Mouse (Mus musculus) embryonic facial prominence, embryonic 12.5 days (tissue): ENCODE measurements around the gene Ifitm10. TPM values are rescaled to one million over a fixed set of nuclear protein-coding genes. Genes with fewer than 3 reads are reported as not detected.
A peak's percentile ranks its signal among the peaks of the same experiment; 100 is the strongest.

ENCODE experiments used
- ATAC-seq: fragments of 200-750 bp; cut with Nextera tagmentation; 2 replicates; pipeline ENCODE4 v1.8.0; 2017; ENCODE audit not compliant: insufficient number of reproducible peaks, insufficient read depth, low FRiP score, low TSS enrichment
- H3K27ac ChIP-seq: fragments of 300-500 bp; sonication (generic); 2 replicates; pipeline ENCODE4 v1.5.1; 2016; ENCODE audit warnings: mild to moderate bottlenecking
- H3K27me3 ChIP-seq: fragments of 300-500 bp; sonication (generic); 2 replicates; pipeline ENCODE4 v1.6.1; 2016; ENCODE audit warnings: mild to moderate bottlenecking, moderate library complexity
- H3K36me3 ChIP-seq: fragments of 300-500 bp; sonication (generic); 2 replicates; pipeline ENCODE4 v1.6.1; 2016; ENCODE audit warnings: mild to moderate bottlenecking
- H3K4me1 ChIP-seq: fragments of 300-500 bp; sonication (generic); 2 replicates; pipeline ENCODE4 v1.6.1; 2016
- H3K4me2 ChIP-seq: fragments of 300-500 bp; sonication (generic); replicated peaks from 2 replicates; pipeline ENCODE4 v1.6.1; 2016; ENCODE audit warnings: mild to moderate bottlenecking, moderate library complexity
- H3K4me3 ChIP-seq: fragments of 300-500 bp; sonication (generic); 2 replicates; pipeline ENCODE4 v1.5.1; 2016; ENCODE audit warnings: mild to moderate bottlenecking
- H3K9ac ChIP-seq: fragments of 300-500 bp; sonication (generic); 2 replicates; pipeline ENCODE4 v1.6.1; 2016; ENCODE audit warnings: mild to moderate bottlenecking, moderate library complexity
- H3K9me3 ChIP-seq: fragments of 300-500 bp; sonication (generic); 2 replicates; pipeline ENCODE4 v1.6.1; 2016; ENCODE audit warnings: mild to moderate bottlenecking, moderate library complexity
- WGBS: fragments of 180-500 bp; shearing (Covaris S2); methylation state at CpG from one replicate; pipeline ENCODE4 v1.1.7; 2016; 5-methylcytosine and 5-hydroxymethylcytosine counted together
- polyA plus RNA-seq: library from polyadenylated mRNA; unstranded; fragments of >200 nt; fragmentation: Nextera tagmentation; extraction: Ambion mirVana; gene quantifications from 2 replicates; pipeline ENCODE4 v1.2.1, GENCODE M21; 2016

Gene Ifitm10
- polyA plus RNA-seq, 1 experiment from 2014 or later, result 2.3 TPM

GRCm38 (mm10) chr7:142403591-142403990 lies 30.0 kb upstream of the Ifitm10 start:
- H3K4me3 ChIP-seq, result no peak overlapping the region
- H3K4me2 ChIP-seq, result no peak overlapping the region
- 78% methylated on average over 4 of the region's 4 CpGs for WGBS
- H3K27ac ChIP-seq, result no peak overlapping the region
- no peak for ATAC-seq
- H3K36me3 ChIP-seq, result no peaks in the 10 kb centered on the region
- no peaks in the 10 kb centered on the region for H3K27me3 ChIP-seq
- peaks cover 11% of the 10 kb centered on the region for H3K4me1 ChIP-seq
- H3K9ac ChIP-seq, result no peak overlapping the region
- no peaks in the 10 kb centered on the region for H3K9me3 ChIP-seq

GRCm38 (mm10) chr7:142400750-142401142 lies 27.2 kb upstream of the Ifitm10 start:
- Histone ChIP-seq H3K27me3 (no peaks in the 10 kb centered on the region), H3K9ac (no peak overlapping the region), H3K36me3 (no peaks in the 10 kb centered on the region), H3K4me1 (peaks cover 11% of the 10 kb centered on the region), H3K4me3 (no peak overlapping the region), H3K4me2 (no peak overlapping the region), H3K9me3 (no peaks in the 10 kb centered on the region), H3K27ac (0 out of 2 replicates have a peak overlapping the region, but pooled peaks have one; percentile 6)
- 41% methylated on average over 7 of the region's 7 CpGs for WGBS
- ATAC-seq, result peak; percentile 73; the same call in 1 of the 2 replicates

GRCm38 (mm10) chr7:142400112-142400749 lies 26.7 kb upstream of the Ifitm10 start:
- H3K27me3 ChIP-seq, result no peaks in the 10 kb centered on the region
- no peaks in the 10 kb centered on the region for H3K9me3 ChIP-seq
- H3K4me1 ChIP-seq, result peaks cover 11% of the 10 kb centered on the region
- ATAC-seq, result peak; percentile 43; the same call in 1 of the 2 replicates
- no peak overlapping the region for H3K9ac ChIP-seq
- 0 out of 2 replicates have a peak overlapping the region, but pooled peaks have one; percentile 6 for H3K27ac ChIP-seq
- H3K36me3 ChIP-seq, result no peaks in the 10 kb centered on the region
- no peak overlapping the region for H3K4me2 ChIP-seq
- no peak overlapping the region for H3K4me3 ChIP-seq
- WGBS, result 65% methylated on average over 7 of the region's 7 CpGs

- peaks cover 11% of the 10 kb centered on the region for H3K4me1 ChIP-seq
- H3K9ac ChIP-seq, result no peak overlapping the region
- no peak for ATAC-seq
- WGBS, result 71% methylated on average over 1 of the region's 1 CpGs
- H3K36me3 ChIP-seq, result no peaks in the 10 kb centered on the region
- H3K27ac ChIP-seq, result no peak overlapping the region
- H3K4me3 ChIP-seq, result no peak overlapping the region
- H3K27me3 ChIP-seq, result no peaks in the 10 kb centered on the region
- no peak overlapping the region for H3K4me2 ChIP-seq
- H3K9me3 ChIP-seq, result no peaks in the 10 kb centered on the region
Observed at GRCm38 (mm10) chr7:142399250-142399649, 25.7 kb upstream of the Ifitm10 start.

GRCm38 (mm10) chr7:142398052-142398451 lies 24.5 kb upstream of the Ifitm10 start:
- Histone ChIP-seq H3K4me1 (peaks cover 11% of the 10 kb centered on the region), H3K36me3 (no peaks in the 10 kb centered on the region), H3K27ac (no peak overlapping the region), H3K4me3 (no peak overlapping the region), H3K4me2 (no peak overlapping the region), H3K9me3 (no peaks in the 10 kb centered on the region), H3K9ac (no peak overlapping the region), H3K27me3 (no peaks in the 10 kb centered on the region)
- no peak for ATAC-seq
- 36% methylated on average over 2 of the region's 2 CpGs for WGBS

GRCm38 (mm10) chr7:142396611-142397010 lies 23.1 kb upstream of the Ifitm10 start:
- H3K4me3 ChIP-seq, result no peak overlapping the region
- H3K4me1 ChIP-seq, result peaks cover 11% of the 10 kb centered on the region
- no peak overlapping the region for H3K4me2 ChIP-seq
- H3K36me3 ChIP-seq, result no peaks in the 10 kb centered on the region
- 86% methylated on average over 1 of the region's 1 CpGs for WGBS
- H3K9me3 ChIP-seq, result no peaks in the 10 kb centered on the region
- H3K27ac ChIP-seq, result no peak overlapping the region
- no peak overlapping the region for H3K9ac ChIP-seq
- ATAC-seq, result no peak
- H3K27me3 ChIP-seq, result no peaks in the 10 kb centered on the region

- Histone ChIP-seq H3K36me3 (no peaks in the 10 kb centered on the region), H3K9me3 (no peaks in the 10 kb centered on the region), H3K4me3 (no peak overlapping the region), H3K9ac (no peak overlapping the region), H3K4me1 (peaks cover 3% of the 10 kb centered on the region; the same call in 1 of the 2 replicates), H3K27me3 (no peaks in the 10 kb centered on the region), H3K27ac (no peak overlapping the region), H3K4me2 (no peak overlapping the region)
- ATAC-seq, result no peak
- WGBS, result 86% methylated on average over 4 of the region's 4 CpGs
Observed at GRCm38 (mm10) chr7:142395472-142395871, 21.9 kb upstream of the Ifitm10 start.

- H3K4me2 ChIP-seq, result no peak overlapping the region
- H3K27ac ChIP-seq, result no peak overlapping the region
- no peaks in the 10 kb centered on the region for H3K27me3 ChIP-seq
- H3K9me3 ChIP-seq, result no peaks in the 10 kb centered on the region
- H3K4me1 ChIP-seq, result no peaks in the 10 kb centered on the region
- no peaks in the 10 kb centered on the region for H3K36me3 ChIP-seq
- no peak for ATAC-seq
- H3K9ac ChIP-seq, result no peak overlapping the region
- H3K4me3 ChIP-seq, result no peak overlapping the region
- 69% methylated on average over 6 of the region's 6 CpGs for WGBS
Observed at GRCm38 (mm10) chr7:142394261-142395190, 21.0 kb upstream of the Ifitm10 start.

- no peak overlapping the region for H3K4me2 ChIP-seq
- no peaks in the 10 kb centered on the region for H3K9me3 ChIP-seq
- H3K27ac ChIP-seq, result no peak overlapping the region
- WGBS, result 24% methylated on average over 4 of the region's 4 CpGs
- no peaks in the 10 kb centered on the region for H3K36me3 ChIP-seq
- no peaks in the 10 kb centered on the region for H3K27me3 ChIP-seq
- no peaks in the 10 kb centered on the region for H3K4me1 ChIP-seq
- no peak overlapping the region for H3K4me3 ChIP-seq
- no peak overlapping the region for H3K9ac ChIP-seq
- ATAC-seq, result no peak
Observed at GRCm38 (mm10) chr7:142393191-142393590, 19.6 kb upstream of the Ifitm10 start.

- ATAC-seq, result no peak
Observed at GRCm38 (mm10) chr7:142391609-142392008, 18.1 kb upstream of the Ifitm10 start.

GRCm38 (mm10) chr7:142391108-142391507 lies 17.6 kb upstream of the Ifitm10 start:
- Histone ChIP-seq H3K27me3 (no peaks in the 10 kb centered on the region), H3K4me3 (no peak overlapping the region)
- WGBS, result 75% methylated on average over 3 of the region's 3 CpGs

More at GRCm38 (mm10) chr7:142391609-142392008, 18.1 kb upstream of the Ifitm10 start:
- Histone ChIP-seq H3K36me3 (no peaks in the 10 kb centered on the region), H3K9me3 (no peaks in the 10 kb centered on the region), H3K4me2 (no peak overlapping the region), H3K4me3 (no peak overlapping the region), H3K27ac (no peak overlapping the region), H3K9ac (no peak overlapping the region), H3K27me3 (no peaks in the 10 kb centered on the region), H3K4me1 (peaks cover 7% of the 10 kb centered on the region)
- WGBS, result 73% methylated on average over 4 of the region's 4 CpGs

More at GRCm38 (mm10) chr7:142391108-142391507, 17.6 kb upstream of the Ifitm10 start:
- Histone ChIP-seq H3K4me1 (peaks cover 12% of the 10 kb centered on the region), H3K27ac (no peak overlapping the region), H3K9ac (no peak overlapping the region), H3K4me2 (no peak overlapping the region), H3K36me3 (no peaks in the 10 kb centered on the region), H3K9me3 (no peaks in the 10 kb centered on the region)
- no peak for ATAC-seq
